Mouse (Mus musculus): ENCODE results near the gene Rnf181.

Rnf181 gene

GRCm38 (mm10) chr6:72359343-72359742, 7.4 kb downstream of the Rnf181 start:
- DNase-seq: no peak

GRCm38 (mm10) chr6:72358086-72358764, 8.5 kb downstream of the Rnf181 start:
- no peak for DNase-seq

- DNase-seq: peak; percentile 37 to 44
These were observed 9.3 kb downstream of the Rnf181 start for GRCm38 (mm10) chr6:72357164-72358079.

- peak in 1 of 2 experiments; percentile 57 for DNase-seq
These were observed 10.7 kb downstream of the Rnf181 start for GRCm38 (mm10) chr6:72356001-72356532.

- peak; percentile 82 to 84 for DNase-seq
These were observed 11.5 kb downstream of the Rnf181 start, which contains the start of gene Tmem150a for GRCm38 (mm10) chr6:72355066-72355911. Gene Tmem150a (plus strand): TSS chr6:72355447.

- DNase-seq: no peak
These were observed 12.7 kb downstream of the Rnf181 start for GRCm38 (mm10) chr6:72354025-72354424.

GRCm38 (mm10) chr6:72352636-72353405, 13.9 kb downstream of the Rnf181 start:
- peak in 1 of 2 experiments; percentile 32 for DNase-seq

- DNase-seq: no peak
These were observed 16.5 kb downstream of the Rnf181 start for GRCm38 (mm10) chr6:72350214-72350613.

GRCm38 (mm10) chr6:72348411-72348810, 18.3 kb downstream of the Rnf181 start:
- DNase-seq: peak in 1 of 2 experiments; percentile 24

- DNase-seq: peak; percentile 88
These were observed 19.4 kb downstream of the Rnf181 start, which contains the start of gene 0610030E20Rik for GRCm38 (mm10) chr6:72347166-72347941. Gene 0610030E20Rik (plus strand): TSS chr6:72347317.

GRCm38 (mm10) chr6:72346261-72346660, 20.5 kb downstream of the Rnf181 start:
- no peak for DNase-seq

- no peak for DNase-seq
These were observed 21.1 kb downstream of the Rnf181 start for GRCm38 (mm10) chr6:72345633-72346032.

GRCm38 (mm10) chr6:72345074-72345567, 21.6 kb downstream of the Rnf181 start, which contains the start of gene Usp39:
Gene Usp39 (minus strand): TSS chr6:72345184.
- peak; percentile 95 to 96 for DNase-seq

GRCm38 (mm10) chr6:72344396-72345073, 22.2 kb downstream of the Rnf181 start:
- DNase-seq: no peak

- no peak for DNase-seq
These were observed 26.3 kb downstream of the Rnf181 start for GRCm38 (mm10) chr6:72340481-72340880.

- DNase-seq: no peak
These were observed 33.6 kb downstream of the Rnf181 start for GRCm38 (mm10) chr6:72333111-72333510.

- DNase-seq: no peak
These were observed 36.6 kb downstream of the Rnf181 start for GRCm38 (mm10) chr6:72330133-72330532.

GRCm38 (mm10) chr6:72329019-72329418, 37.7 kb downstream of the Rnf181 start:
- no peak for DNase-seq

- DNase-seq: peak; percentile 28 to 38
These were observed 40.5 kb downstream of the Rnf181 start for GRCm38 (mm10) chr6:72326274-72326673.
